11 mouse cellular contexts compared by ENCODE assay signal in genomic region chr3:28359138-28359537, GRCm38 (mm10).
DNase-seq lines count a peak whose midpoint lies in the region; ATAC-seq lines count a peak whose summit lies in the region.
"Had no signal": no experiment of that assay in that cellular context is flagged by ENCODE, and none has a peak within 500 bp of the region (broad histone marks: within the 10 kb centered on the region; RNA-seq: fewer than 3 reads in every experiment).

No protein-coding gene starts in this region.

- no peak overlapping the region for H3K9ac ChIP-seq in heart, embryonic 13.5 days
- no peak overlapping the region for H3K9ac ChIP-seq in forebrain, embryonic 13.5 days

- no peaks in the 10 kb centered on the region; the same call in 1 of the 2 replicates for H3K9me3 ChIP-seq in heart, embryonic 13.5 days
- H3K9me3 ChIP-seq in limb, embryonic 10.5 days (replicated peaks): no peaks in the 10 kb centered on the region
- H3K9me3 ChIP-seq in forebrain, embryonic 13.5 days (replicated peaks): peaks cover 6% of the 10 kb centered on the region; the same call in 1 of the 2 replicates
- H3K9me3 ChIP-seq: heart, embryonic 10.5 days had no signal

- no peak overlapping the region for H3K27ac ChIP-seq in heart, embryonic 13.5 days (replicated peaks)
- peak overlapping the region; percentile 72 for H3K27ac ChIP-seq in limb, embryonic 10.5 days
- H3K27ac ChIP-seq in forebrain, embryonic 13.5 days: no peak overlapping the region
- H3K27ac ChIP-seq: heart, embryonic 10.5 days had no signal

- no peak for ATAC-seq in heart, embryonic 13.5 days (ENCODE audit: extremely low read depth, insufficient number of reproducible peaks, low FRiP score, low TSS enrichment)
- ATAC-seq in forebrain, embryonic 13.5 days: no peak

- DNase-seq in heart, postnatal 36 days: no peak
- DNase-seq in embryo, embryonic 10 days (ENCODE audit: low spot score): peak; percentile 39
- DNase-seq in limb, embryonic 10.5 days (ENCODE audit: low spot score): peak; percentile 40
- peak; percentile 55 for DNase-seq in lung, postnatal 36 days
- no peak for DNase-seq in frontal cortex, postnatal 14 days (ENCODE audit: low spot score in 2 of 2)
- no peak for DNase-seq in cerebellum, postnatal 36 days
- DNase-seq: cerebellum, postnatal 14 days; kidney, postnatal 36 days had no signal

- 29% methylated on average over 6 of the region's 6 CpGs for WGBS in heart, embryonic 13.5 days
- 36% methylated on average over 6 of the region's 6 CpGs for WGBS in limb, embryonic 10.5 days
- 89% methylated on average over 6 of the region's 6 CpGs for WGBS in forebrain, embryonic 13.5 days

- intact Hi-C loops in heart, postnatal 36 days (cut with DNase I): no loop called here

- H3K4me1 ChIP-seq in heart, embryonic 13.5 days: peaks cover 17% of the 10 kb centered on the region
- peaks cover 24% of the 10 kb centered on the region for H3K4me1 ChIP-seq in limb, embryonic 10.5 days
- no peaks in the 10 kb centered on the region for H3K4me1 ChIP-seq in forebrain, embryonic 13.5 days

- H3K4me3 ChIP-seq in heart, embryonic 13.5 days: no peak overlapping the region
- H3K4me3 ChIP-seq in limb, embryonic 10.5 days: no peak overlapping the region; the same call in 1 of the 2 replicates
- H3K4me3 ChIP-seq in forebrain, embryonic 13.5 days: no peak overlapping the region
- H3K4me3 ChIP-seq: heart, embryonic 10.5 days had no signal

- H3K27me3 ChIP-seq in heart, embryonic 13.5 days (replicated peaks): no peaks in the 10 kb centered on the region
- no peaks in the 10 kb centered on the region for H3K27me3 ChIP-seq in limb, embryonic 10.5 days (ENCODE audit: low read depth, poor library complexity, severe bottlenecking)
- no peaks in the 10 kb centered on the region for H3K27me3 ChIP-seq in forebrain, embryonic 13.5 days

- peak overlapping the region; percentile 11; the same call in 1 of the 2 replicates for H3K4me2 ChIP-seq in heart, embryonic 13.5 days
- no peak overlapping the region for H3K4me2 ChIP-seq in forebrain, embryonic 13.5 days

- H3K36me3 ChIP-seq in heart, embryonic 13.5 days: peaks cover 11% of the 10 kb centered on the region; the same call in 1 of the 2 replicates
- no peaks in the 10 kb centered on the region for H3K36me3 ChIP-seq in limb, embryonic 10.5 days
- H3K36me3 ChIP-seq in forebrain, embryonic 13.5 days (ENCODE audit: poor library complexity, severe bottlenecking): peaks cover 11% of the 10 kb centered on the region
- H3K36me3 ChIP-seq: heart, embryonic 10.5 days had no signal

Comparison
In these comparisons a context has a peak if more than half of its experiments do, and no peak if none do; other contexts are left out.
1. DNase-seq: peak in embryo, embryonic 10 days (single experiment), limb, embryonic 10.5 days (single experiment) and lung, postnatal 36 days (single experiment); none in heart, postnatal 36 days (0 of 2), frontal cortex, postnatal 14 days (0 of 2) and cerebellum, postnatal 36 days (0 of 2).